ENCODE assay signal across 18 mouse cellular contexts in the genomic region with DNA sequence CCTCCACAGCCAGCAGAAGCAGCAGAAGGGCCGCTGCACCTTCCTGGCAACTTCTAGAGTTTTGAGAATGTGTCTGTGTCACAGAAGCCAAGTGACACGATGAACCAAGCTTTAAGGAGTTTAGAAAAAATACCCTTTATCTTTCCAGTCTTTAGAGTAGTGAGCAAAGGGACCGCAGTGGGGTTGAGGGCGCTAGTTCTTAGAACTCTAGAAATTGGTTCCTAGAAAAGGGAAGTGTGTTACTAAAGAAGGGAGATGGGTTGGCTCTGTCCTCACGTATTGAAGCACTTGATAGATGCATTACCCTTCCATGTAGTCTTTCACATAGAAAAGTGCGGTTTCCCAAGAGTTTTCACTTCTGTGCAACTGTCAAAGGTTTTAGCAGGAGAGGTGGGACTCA.
DNase-seq lines count a peak whose midpoint lies in the region; ATAC-seq and TF ChIP-seq lines count a peak whose summit lies in the region.
"Had no signal": no experiment of that assay in that cellular context is flagged by ENCODE, and none has a peak within 500 bp of the region (broad histone marks: within the 10 kb centered on the region; RNA-seq: fewer than 3 reads in every experiment).

No protein-coding gene starts in this region.

- peaks cover 3% of the 10 kb centered on the region; the same call in 1 of the 2 replicates for H3K4me1 ChIP-seq in heart, adult 2 months (ENCODE audit: control insufficient read depth, insufficient read depth, low read length)
- peaks cover 0 to 9% of the 10 kb centered on the region in 2 experiments for H3K4me1 ChIP-seq in liver, embryonic 14.5 days (replicated peaks; ENCODE audit: control insufficient read depth in 2 of 2, insufficient read depth in 2 of 2, low read length in 1 of 2)
- H3K4me1 ChIP-seq in forebrain, embryonic 11.5 days (replicated peaks; ENCODE audit: control insufficient read depth, insufficient read depth, low read length), result no peaks in the 10 kb centered on the region
- H3K4me1 ChIP-seq: neural tube, embryonic 15.5 days had no signal

- H3K27me3 ChIP-seq in heart, adult 2 months (ENCODE audit: control insufficient read depth, insufficient read depth, low read length), result no peaks in the 10 kb centered on the region
- H3K27me3 ChIP-seq in liver, embryonic 14.5 days (ENCODE audit: control insufficient read depth, insufficient read depth, low read length), result no peaks in the 10 kb centered on the region
- H3K27me3 ChIP-seq in forebrain, embryonic 11.5 days (ENCODE audit: control insufficient read depth, insufficient read depth, low read length), result no peaks in the 10 kb centered on the region
- H3K27me3 ChIP-seq: neural tube, embryonic 15.5 days had no signal

- ATAC-seq in CD4-positive, CD25-positive, alpha-beta regulatory T cell, adult 4 months, result peak; percentile 32
- peak; percentile 68 for ATAC-seq in common myeloid progenitor, adult 5-6 weeks (replicated peaks; ENCODE audit: low read depth, poor library complexity, severe bottlenecking)
- peak; percentile 77; the same call in 1 of the 2 replicates for ATAC-seq in liver, embryonic 14.5 days (ENCODE audit: insufficient read depth)
- no peak for ATAC-seq in monocyte, adult 5-6 weeks (replicated peaks; ENCODE audit: insufficient number of reproducible peaks, low FRiP score, low TSS enrichment, poor library complexity, severe bottlenecking)
- ATAC-seq in forebrain, embryonic 11.5 days (replicated peaks; ENCODE audit: low FRiP score), result no peak
- ATAC-seq: forebrain, embryonic 14.5 days; hindbrain, postnatal 0 days had no signal

- no peak for TF ChIP-seq POLR2A in heart, adult 2 months (IDR thresholded peaks at IDR 0.05; ENCODE audit: insufficient read depth, low read depth, low read length)

- H3K79me2 ChIP-seq in heart, adult 2 months (replicated peaks; ENCODE audit: control insufficient read depth, insufficient read depth, low read length), result no peaks in the 10 kb centered on the region

- no peak overlapping the region for H3K9ac ChIP-seq in heart, adult 2 months (ENCODE audit: low read depth, low read length)
- H3K9ac ChIP-seq in liver, embryonic 14.5 days (replicated peaks), result no peak overlapping the region
- no peak overlapping the region for H3K9ac ChIP-seq in forebrain, embryonic 11.5 days (ENCODE audit: low read length)
- H3K9ac ChIP-seq: neural tube, embryonic 15.5 days had no signal

- TF ChIP-seq EP300 in heart, adult 2 months (IDR thresholded peaks at IDR 0.05; ENCODE audit: insufficient read depth, low read depth, low read length), result no peak
- TF ChIP-seq EP300 in liver, embryonic 14.5 days (IDR thresholded peaks at IDR 0.05; ENCODE audit: low read depth), result no peak

- 85% methylated on average over 6 of the region's 6 CpGs for WGBS in heart, adult 2 months
- WGBS in liver, embryonic 14.5 days (ENCODE audit: insufficient replicate concordance), result 19% methylated on average over 6 of the region's 6 CpGs
- WGBS in forebrain, embryonic 11.5 days, result 93% methylated on average over 6 of the region's 6 CpGs

- H3K4me2 ChIP-seq in liver, embryonic 14.5 days (ENCODE audit: low read depth), result no peak overlapping the region; the same call in 1 of the 2 replicates
- H3K4me2 ChIP-seq in forebrain, embryonic 11.5 days (ENCODE audit: low read depth, low read length, severe bottlenecking), result no peak overlapping the region
- H3K4me2 ChIP-seq: neural tube, embryonic 15.5 days had no signal

- H3K27ac ChIP-seq in heart, adult 2 months, result no peak overlapping the region
- no peak overlapping the region; the same call in 1 of the 2 replicates for H3K27ac ChIP-seq in liver, embryonic 14.5 days
- H3K27ac ChIP-seq in forebrain, embryonic 11.5 days (ENCODE audit: low read depth, low read length), result no peak overlapping the region
- H3K27ac ChIP-seq: hindbrain, postnatal 0 days; neural tube, embryonic 15.5 days had no signal

- H3K9me3 ChIP-seq in liver, embryonic 14.5 days (ENCODE audit: control insufficient read depth, low read length), result no peaks in the 10 kb centered on the region
- H3K9me3 ChIP-seq in forebrain, embryonic 11.5 days (ENCODE audit: control insufficient read depth, low read length), result no peaks in the 10 kb centered on the region
- H3K9me3 ChIP-seq: neural tube, embryonic 15.5 days had no signal

- TF ChIP-seq CTCF in heart, adult 2 months (IDR thresholded peaks at IDR 0.05), result no peak
- TF ChIP-seq CTCF in liver, embryonic 14.5 days (IDR thresholded peaks at IDR 0.05; ENCODE audit: low read depth), result no peak

- intact Hi-C loops in heart, adult 2 months (cut with DNase I), result no loop called here

- no peak overlapping the region for H3K4me3 ChIP-seq in heart, adult 2 months
- H3K4me3 ChIP-seq in liver, embryonic 14.5 days (ENCODE audit: insufficient read depth in 1 of 2, low read depth in 2 of 2, low read length in 2 of 2), result no peak overlapping the region
- no peak overlapping the region for H3K4me3 ChIP-seq in forebrain, embryonic 11.5 days (ENCODE audit: low read depth, low read length)
- H3K4me3 ChIP-seq: neural tube, embryonic 15.5 days had no signal

- no peaks in the 10 kb centered on the region for H3K36me3 ChIP-seq in heart, adult 2 months (ENCODE audit: control insufficient read depth, insufficient read depth, low read length)
- H3K36me3 ChIP-seq in liver, embryonic 14.5 days (replicated peaks; ENCODE audit: control insufficient read depth, insufficient read depth, low read depth), result peaks cover 25% of the 10 kb centered on the region
- H3K36me3 ChIP-seq in forebrain, embryonic 11.5 days (ENCODE audit: control insufficient read depth, insufficient read depth, low read length), result peaks cover 2% of the 10 kb centered on the region; the same call in 1 of the 2 replicates

- peak; percentile 45 for DNase-seq in heart, adult 11 months
- no peak for DNase-seq in heart, adult 2 months
- DNase-seq in liver, embryonic 14.5 days (ENCODE audit: low read depth in 3 of 3, low spot score in 3 of 3), result peak; percentile 10 to 64 (median 37)
- no peak for DNase-seq in adrenal gland, postnatal 25 days
- no peak for DNase-seq in forebrain, embryonic 11.5 days (ENCODE audit: low spot score)
- DNase-seq: cerebellum, adult 11-12 months; cerebellum, postnatal 25 days; heart, postnatal 4 days; kidney, adult 18-20 months; kidney, postnatal 14 days; left cerebral cortex, postnatal 4 days; right cerebral cortex, postnatal 25 days had no signal

Comparison
In these comparisons a context has a peak if more than half of its experiments do, and no peak if none do; other contexts are left out.
1. DNase-seq: peak in heart, adult 11 months (single experiment) and liver, embryonic 14.5 days (3 of 3); none in heart, adult 2 months (0 of 2), adrenal gland, postnatal 25 days (single experiment) and forebrain, embryonic 11.5 days (single experiment).
2. ATAC-seq: peak in CD4-positive, CD25-positive, alpha-beta regulatory T cell, adult 4 months (single experiment), common myeloid progenitor, adult 5-6 weeks (single experiment) and liver, embryonic 14.5 days (single experiment); none in monocyte, adult 5-6 weeks (single experiment) and forebrain, embryonic 11.5 days (single experiment).